Mouse (Mus musculus): ENCODE data around the gene Atxn1. TPM values are rescaled to one million over a fixed set of nuclear protein-coding genes. Genes with fewer than 3 reads are reported as not detected.

The Atxn1 gene
- total and polyA plus RNA-seq, 3 experiments = 8.0 to 13.1 (median 9.7) TPM

GRCm38 (mm10) chr13:45863779-45864178, 101.0 kb downstream of the Atxn1 start:
- peaks cover 73% of the 10 kb centered on the region for H3K79me2 ChIP-seq (replicated peaks; ENCODE audit: control insufficient read depth, extremely low read depth, insufficient read depth, poor library complexity, severe bottlenecking)
- H3K4me2 ChIP-seq (ENCODE audit: insufficient read depth, low read depth, poor library complexity, severe bottlenecking) = no peak overlapping the region
- no peak for DNase-seq (ENCODE audit: extremely low read depth)
- dilution Hi-C loops (cut with MboI; ENCODE audit: extremely low pct_ligation_motif_present, extremely low pct_unique_long_range_greater_than_20kb, low sequenced_read_pairs) = no loop called here
- H3K27ac ChIP-seq (ENCODE audit: insufficient read depth, low read depth) = no peak overlapping the region
- H3K9ac ChIP-seq (ENCODE audit: insufficient read depth, low read depth) = no peak overlapping the region
- peaks cover 14 to 54% of the 10 kb centered on the region in 2 experiments for H3K36me3 ChIP-seq (replicated peaks in 1 of 2; ENCODE audit: control insufficient read depth in 1 of 2, insufficient read depth in 1 of 2, low read length in 1 of 2)
- H3K4me1 ChIP-seq (ENCODE audit: control insufficient read depth in 1 of 2, insufficient read depth in 2 of 2) = peaks cover 41 to 97% of the 10 kb centered on the region in 2 experiments
- in situ Hi-C loops (cut with MboI; ENCODE audit: low pct_ligation_motif_present, low pct_unique_long_range_greater_than_20kb, low sequenced_read_pairs) = loop anchor here (10.0 kb wide), 1 partner anchor 101 kb away; the partner anchor contains the start of gene Atxn1
- H3K9me3 ChIP-seq (replicated peaks; ENCODE audit: low read length) = no peaks in the 10 kb centered on the region
- H3K27me3 ChIP-seq (replicated peaks) = no peaks in the 10 kb centered on the region
- no peak for TF ChIP-seq ZKSCAN1 (IDR thresholded peaks at IDR 0.05; ENCODE audit: borderline replicate concordance, low read depth, low read length)
- TF ChIP-seq ELF1 (IDR thresholded peaks at IDR 0.05; ENCODE audit: low read depth, low read length) = no peak
- no peak for TF ChIP-seq SIN3A (IDR thresholded peaks at IDR 0.05; ENCODE audit: low read length)
- TF ChIP-seq ZMIZ1 (IDR thresholded peaks at IDR 0.05; ENCODE audit: low read depth, low read length) = no peak
- TF ChIP-seq MAFK (IDR thresholded peaks at IDR 0.05; ENCODE audit: insufficient replicate concordance, low read length) = peak; percentile 66; the same call in 1 of the 2 replicates
- no peak for TF ChIP-seq NELFE (IDR thresholded peaks at IDR 0.05; ENCODE audit: low read depth, low read length)
- no peak for TF ChIP-seq TCF12 (IDR thresholded peaks at IDR 0.05; ENCODE audit: low read depth, low read length)
- TF ChIP-seq POLR2AphosphoS2 (IDR thresholded peaks at IDR 0.05; ENCODE audit: low read depth, low read length) = no peak
- no peak overlapping the region for H3K4me3 ChIP-seq (replicated peaks in 1 of 3; ENCODE audit: low read depth in 2 of 3, low read length in 2 of 3, poor library complexity in 1 of 3)

- Histone ChIP-seq H3K79me2 (replicated peaks; ENCODE audit: control insufficient read depth, extremely low read depth, insufficient read depth, poor library complexity, severe bottlenecking) (peaks cover 77% of the 10 kb centered on the region), H3K9ac (ENCODE audit: insufficient read depth, low read depth) (peak overlapping the region; percentile 14), H3K4me3 (replicated peaks in 1 of 3; ENCODE audit: low read depth in 2 of 3, low read length in 2 of 3, poor library complexity in 1 of 3) (peak overlapping the region in 2 of 3 experiments; percentile 4 to 17), H3K36me3 (replicated peaks in 1 of 2; ENCODE audit: control insufficient read depth in 1 of 2, insufficient read depth in 1 of 2, low read length in 1 of 2) (peaks cover 14 to 58% of the 10 kb centered on the region in 2 experiments), H3K27ac (ENCODE audit: insufficient read depth, low read depth) (peak overlapping the region; percentile 88), H3K9me3 (replicated peaks; ENCODE audit: low read length) (no peaks in the 10 kb centered on the region), H3K4me1 (ENCODE audit: control insufficient read depth in 1 of 2, insufficient read depth in 2 of 2) (peaks cover 36 to 95% of the 10 kb centered on the region in 2 experiments), H3K27me3 (replicated peaks) (no peaks in the 10 kb centered on the region), H3K4me2 (ENCODE audit: insufficient read depth, low read depth, poor library complexity, severe bottlenecking) (peak overlapping the region; percentile 62)
- dilution Hi-C loops (cut with MboI; ENCODE audit: extremely low pct_ligation_motif_present, extremely low pct_unique_long_range_greater_than_20kb, low sequenced_read_pairs) (no loop called here), in situ Hi-C loops (cut with MboI; ENCODE audit: low pct_ligation_motif_present, low pct_unique_long_range_greater_than_20kb, low sequenced_read_pairs) (loop anchor here (10.0 kb wide), 1 partner anchor 103 kb away; the partner anchor contains the start of gene Atxn1)
- peak; percentile 87 for DNase-seq (ENCODE audit: extremely low read depth)
- TF ChIP-seq MAZ (IDR thresholded peaks at IDR 0.05; ENCODE audit: low read depth, low read length) = 0 out of 2 replicates have a peak, but pooled peaks have one; percentile 29
- no peak for TF ChIP-seq NRF1 (IDR thresholded peaks at IDR 0.05; ENCODE audit: low read depth, low read length)
- TF ChIP-seq POLR2AphosphoS2 (IDR thresholded peaks at IDR 0.05; ENCODE audit: low read depth, low read length) = no peak
- TF ChIP-seq ZMIZ1 (IDR thresholded peaks at IDR 0.05; ENCODE audit: low read depth, low read length) = no peak; the same call in 1 of the 2 replicates
- no peak for TF ChIP-seq CTCF (conservative IDR thresholded peaks at IDR 0.05 in 1 of 2, IDR thresholded peaks at IDR 0.05 in 1 of 2; ENCODE audit: low read depth in 2 of 2, low read length in 2 of 2)
- TF ChIP-seq ZC3H11A (IDR thresholded peaks at IDR 0.05; ENCODE audit: low read depth, low read length) = no peak
- peak; percentile 78 for TF ChIP-seq JUND (conservative IDR thresholded peaks at IDR 0.05; ENCODE audit: low read depth, low read length)
- TF ChIP-seq PAX5 (IDR thresholded peaks at IDR 0.05; ENCODE audit: low read length) = no peak
- no peak; the same call in 1 of the 2 replicates for TF ChIP-seq SMC3 (IDR thresholded peaks at IDR 0.05; ENCODE audit: low read depth, low read length)
- TF ChIP-seq ELF1 (IDR thresholded peaks at IDR 0.05; ENCODE audit: low read depth, low read length) = peak; percentile 50
- TF ChIP-seq MEF2A (IDR thresholded peaks at IDR 0.05; ENCODE audit: borderline replicate concordance, low read depth, low read length) = peak; percentile 95
- peak; percentile 73; the same call in 1 of the 2 replicates for TF ChIP-seq TBP (conservative IDR thresholded peaks at IDR 0.05; ENCODE audit: low read depth, low read length)
- no peak for TF ChIP-seq USF1 (IDR thresholded peaks at IDR 0.05; ENCODE audit: low read depth, low read length)
- TF ChIP-seq MAX (IDR thresholded peaks at IDR 0.05; ENCODE audit: low read length) = peak; percentile 60; the same call in 1 of the 2 replicates
- peak; percentile 56; the same call in 1 of the 2 replicates for TF ChIP-seq JUN (IDR thresholded peaks at IDR 0.05; ENCODE audit: insufficient read depth, low read depth, low read length)
- 0 out of 2 replicates have a peak, but pooled peaks have one; percentile 27 for TF ChIP-seq POLR2A (IDR thresholded peaks at IDR 0.05; ENCODE audit: low read depth, low read length)
- TF ChIP-seq UBTF (IDR thresholded peaks at IDR 0.05; ENCODE audit: low read depth, low read length) = no peak
- TF ChIP-seq ZNF384 (IDR thresholded peaks at IDR 0.05; ENCODE audit: low read depth, low read length) = peak; percentile 86
- TF ChIP-seq MYC (IDR thresholded peaks at IDR 0.05; ENCODE audit: low read depth, low read length) = peak; percentile 66; the same call in 1 of the 2 replicates
- peak; percentile 7 for TF ChIP-seq RAD21 (IDR thresholded peaks at IDR 0.05; ENCODE audit: low read depth, low read length)
- TF ChIP-seq MAFK (IDR thresholded peaks at IDR 0.05; ENCODE audit: insufficient replicate concordance, low read length) = peak; percentile 62
- no peak; the same call in 1 of the 2 replicates for TF ChIP-seq RCOR1 (conservative IDR thresholded peaks at IDR 0.05; ENCODE audit: low read depth, low read length)
- TF ChIP-seq IRF4 (IDR thresholded peaks at IDR 0.05; ENCODE audit: low read depth, low read length) = peak; percentile 80; the same call in 1 of the 2 replicates
- no peak for TF ChIP-seq ZKSCAN1 (IDR thresholded peaks at IDR 0.05; ENCODE audit: borderline replicate concordance, low read depth, low read length)
- TF ChIP-seq NELFE (IDR thresholded peaks at IDR 0.05; ENCODE audit: low read depth, low read length) = no peak
- peak; percentile 78 for TF ChIP-seq TCF12 (IDR thresholded peaks at IDR 0.05; ENCODE audit: low read depth, low read length)
- peak; percentile 87 for TF ChIP-seq ETS1 (conservative IDR thresholded peaks at IDR 0.05; ENCODE audit: low read depth, low read length)
- TF ChIP-seq USF2 (conservative IDR thresholded peaks at IDR 0.05; ENCODE audit: low read depth, low read length) = no peak
Measured at GRCm38 (mm10) chr13:45861885-45862605, 102.8 kb downstream of the Atxn1 start.
